In the genomic region with DNA sequence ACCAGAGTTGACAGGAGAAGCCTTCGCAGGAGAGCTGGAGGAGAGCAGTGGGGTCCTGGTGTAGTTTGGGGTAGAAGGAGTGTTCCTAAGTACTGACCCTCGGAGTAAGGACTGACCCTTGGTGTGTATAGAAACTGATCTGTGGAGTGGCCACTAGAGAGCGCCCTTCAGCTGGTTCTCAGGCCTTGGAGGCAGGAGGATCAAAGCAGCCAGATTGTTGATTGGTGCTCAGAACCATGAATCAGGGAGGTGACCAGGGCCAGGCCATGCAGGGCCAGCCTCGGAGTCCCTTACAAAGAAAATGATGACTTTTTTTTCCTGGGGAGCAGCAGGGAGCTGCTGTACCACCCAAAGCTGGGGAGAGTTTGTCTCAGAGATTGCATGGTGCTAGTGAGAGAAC, we compare ENCODE assay signal across 8 mouse cellular contexts. TPM values are rescaled to one million over a fixed set of nuclear protein-coding genes. Genes with fewer than 3 reads are reported as not detected.
DNase-seq lines count a peak whose midpoint lies in the region; ATAC-seq and TF ChIP-seq lines count a peak whose summit lies in the region.

No protein-coding gene starts in this region.

- no peaks in the 10 kb centered on the region for H3K9me3 ChIP-seq in midbrain, embryonic 11.5 days (ENCODE audit: control insufficient read depth, low read length)
- H3K9me3 ChIP-seq in midbrain, embryonic 15.5 days, result no peaks in the 10 kb centered on the region

- H3K9ac ChIP-seq in midbrain, embryonic 11.5 days (ENCODE audit: low read length), result no peak overlapping the region
- no peak overlapping the region for H3K9ac ChIP-seq in midbrain, embryonic 15.5 days

- 23% methylated on average over 4 of the region's 4 CpGs for WGBS in midbrain, embryonic 11.5 days
- 19% methylated on average over 4 of the region's 4 CpGs for WGBS in midbrain, embryonic 15.5 days
- 8% methylated on average over 4 of the region's 4 CpGs for WGBS in cerebellum, adult 2 months

- H3K27me3 ChIP-seq in midbrain, embryonic 11.5 days (ENCODE audit: control insufficient read depth, insufficient read depth, low read length), result no peaks in the 10 kb centered on the region
- no peaks in the 10 kb centered on the region for H3K27me3 ChIP-seq in midbrain, embryonic 15.5 days (replicated peaks)
- no peaks in the 10 kb centered on the region for H3K27me3 ChIP-seq in cerebellum, adult 2 months (ENCODE audit: control insufficient read depth, insufficient read depth, low read length)

- H3K36me3 ChIP-seq in midbrain, embryonic 11.5 days (ENCODE audit: control insufficient read depth, insufficient read depth, low read length), result no peaks in the 10 kb centered on the region
- peaks cover 26% of the 10 kb centered on the region for H3K36me3 ChIP-seq in midbrain, embryonic 15.5 days (replicated peaks)

- DNase-seq in midbrain, embryonic 11.5 days (ENCODE audit: low spot score, missing footprints), result peak; percentile 93
- DNase-seq in Muller cell, postnatal 12 days (ENCODE audit: inconsistent ontology term), result peak; percentile 40
- peak; percentile 53 to 61 for DNase-seq in cerebellum, adult 2 months
- DNase-seq in forelimb bud, embryonic 11.5 days (ENCODE audit: low read depth, low spot score), result peak; percentile 64
- peak; percentile 23 to 55 for DNase-seq in layer of hippocampus, postnatal 25 days (ENCODE audit: extremely low spot score in 1 of 2, low spot score in 1 of 2)
- no peak for DNase-seq in urinary bladder, adult 2 months (ENCODE audit: low spot score)

- H3K4me2 ChIP-seq in midbrain, embryonic 11.5 days, result no peak overlapping the region
- H3K4me2 ChIP-seq in midbrain, embryonic 15.5 days, result no peak overlapping the region

- no peak overlapping the region for H3K27ac ChIP-seq in midbrain, embryonic 11.5 days (ENCODE audit: low read depth, low read length)
- no peak overlapping the region for H3K27ac ChIP-seq in midbrain, embryonic 15.5 days
- no peak overlapping the region for H3K27ac ChIP-seq in cerebellum, adult 2 months (ENCODE audit: insufficient read depth, low read length)

- no peak for TF ChIP-seq POLR2A in cerebellum, adult 2 months (IDR thresholded peaks at IDR 0.05; ENCODE audit: borderline replicate concordance, insufficient read depth, low read length)

- peak; percentile 75 for TF ChIP-seq CTCF in cerebellum, adult 2 months (IDR thresholded peaks at IDR 0.05; ENCODE audit: borderline replicate concordance, insufficient read depth, low read depth, low read length)

- ATAC-seq in midbrain, embryonic 11.5 days (ENCODE audit: low FRiP score), result peak; percentile 59
- ATAC-seq in midbrain, embryonic 15.5 days (replicated peaks), result no peak
- ATAC-seq in monocyte, adult 5-6 weeks (replicated peaks; ENCODE audit: insufficient number of reproducible peaks, low FRiP score, low TSS enrichment, poor library complexity, severe bottlenecking), result peak; percentile 66; the same call in 1 of the 2 replicates

- no peaks in the 10 kb centered on the region for H3K4me1 ChIP-seq in midbrain, embryonic 11.5 days (ENCODE audit: control insufficient read depth, insufficient read depth, low read length)
- H3K4me1 ChIP-seq in midbrain, embryonic 15.5 days, result peaks cover 3% of the 10 kb centered on the region; the same call in 1 of the 2 replicates
- no peaks in the 10 kb centered on the region for H3K4me1 ChIP-seq in cerebellum, adult 2 months (ENCODE audit: control insufficient read depth, insufficient read depth, low read length)

- no peak overlapping the region for H3K4me3 ChIP-seq in midbrain, embryonic 11.5 days (ENCODE audit: low read depth, low read length)
- H3K4me3 ChIP-seq in midbrain, embryonic 15.5 days, result no peak overlapping the region
- H3K4me3 ChIP-seq in cerebellum, adult 2 months (replicated peaks; ENCODE audit: insufficient read depth, low read depth, low read length), result no peak overlapping the region

RNA-seq across cellular contexts. Expression of gene Wdr66, which starts 6.4 kb away (rescaled TPM):
- polyA plus RNA-seq in midbrain, embryonic 11.5 days (2014; fragmentation: Nextera tagmentation; extraction: Ambion mirVana), result 4.7 and 5.5 TPM in 2 replicates
- polyA plus RNA-seq in midbrain, embryonic 15.5 days (2015; fragmentation: Nextera tagmentation; extraction: Ambion mirVana), result 1.3 and 1.5 TPM in 2 replicates
- 1.3 and 1.6 TPM in 2 replicates for polyA plus RNA-seq in cerebellum, adult 2 months (2012; rRNA removed)
- total RNA-seq in layer of hippocampus, postnatal 25 days (2021), result 1 to 10 TPM; 2.8 to 3.2 TPM
- 0.78 TPM in 1 of 3 replicates, not detected in the others for total RNA-seq in monocyte, adult 5-6 weeks (2017)
- polyA plus RNA-seq in urinary bladder, adult 2 months (2012; rRNA removed), result 4.1 and 4.8 TPM in 2 replicates
